Mouse (Mus musculus) common myeloid progenitor, adult 5-6 weeks (primary cell): ENCODE results near the gene Pank1. TPM values are rescaled to one million over a fixed set of nuclear protein-coding genes. Genes with fewer than 3 reads are reported as not detected.

Experiments
- ATAC-seq: replicated peaks from 2 replicates; pipeline ENCODE4 v1.8.0; 2016; ENCODE audit warnings: low read depth, mild to moderate bottlenecking, moderate TSS enrichment, inconsistent platforms; ENCODE audit not compliant: poor library complexity, severe bottlenecking
- total RNA-seq: library from RNA; stranded (forward); fragments of 200-1000, 187-1606 nt; gene quantifications from 2 replicates; pipeline ENCODE4 v1.2.3, GENCODE M21; 2017

Gene Pank1
- total RNA-seq: 13.1 and 15.7 TPM in 2 replicates

- peak; percentile 45 for ATAC-seq
These were observed at the start of gene Pank1 for GRCm38 (mm10) chr19:34878603-34879541. Gene Pank1, minus strand, starts transcription at chr19:34879455.

GRCm38 (mm10) chr19:34922603-34922963 is 43.3 kb upstream of the Pank1 start:
- no peak for ATAC-seq

GRCm38 (mm10) chr19:34921652-34922602 is 42.7 kb upstream of the Pank1 start, which contains the start of gene Kif20b:
Gene Kif20b, plus strand, starts transcription at chr19:34922361.
- ATAC-seq: peak; percentile 95

- ATAC-seq: peak; percentile 8; the same call in 1 of the 2 replicates
These were observed 42.0 kb upstream of the Pank1 start for GRCm38 (mm10) chr19:34921253-34921651.

- ATAC-seq: no peak
These were observed 41.3 kb upstream of the Pank1 start for GRCm38 (mm10) chr19:34920531-34920930.

- no peak for ATAC-seq
These were observed 40.8 kb upstream of the Pank1 start for GRCm38 (mm10) chr19:34920066-34920465.

- ATAC-seq: no peak
These were observed 33.1 kb upstream of the Pank1 start for GRCm38 (mm10) chr19:34912366-34912765.

GRCm38 (mm10) chr19:34906772-34907171 is 27.5 kb upstream of the Pank1 start:
- ATAC-seq: no peak

- peak; percentile 90 for ATAC-seq
These were observed 26.2 kb upstream of the Pank1 start for GRCm38 (mm10) chr19:34905424-34905823.

GRCm38 (mm10) chr19:34904032-34904431 is 24.8 kb upstream of the Pank1 start:
- no peak for ATAC-seq

- ATAC-seq: no peak
These were observed 22.5 kb upstream of the Pank1 start for GRCm38 (mm10) chr19:34901735-34902134.

GRCm38 (mm10) chr19:34901266-34901665 is 22.0 kb upstream of the Pank1 start:
- ATAC-seq: no peak

GRCm38 (mm10) chr19:34898941-34899340 is 19.7 kb upstream of the Pank1 start:
- ATAC-seq: no peak

- no peak for ATAC-seq
These were observed 18.1 kb upstream of the Pank1 start for GRCm38 (mm10) chr19:34897082-34897965.

- peak; percentile 63 for ATAC-seq
These were observed 15.8 kb upstream of the Pank1 start for GRCm38 (mm10) chr19:34895082-34895481.

GRCm38 (mm10) chr19:34891590-34891989 is 12.3 kb upstream of the Pank1 start:
- no peak for ATAC-seq

- ATAC-seq: no peak
These were observed 11.7 kb upstream of the Pank1 start for GRCm38 (mm10) chr19:34890981-34891380.

- ATAC-seq: no peak
These were observed 7.1 kb upstream of the Pank1 start for GRCm38 (mm10) chr19:34886324-34886723.

GRCm38 (mm10) chr19:34883526-34884224 is 4.4 kb upstream of the Pank1 start:
- peak; percentile 51 for ATAC-seq
